Mouse (Mus musculus): Measurements from ENCODE around the gene Gmcl1.

Gene Gmcl1

DNA sequence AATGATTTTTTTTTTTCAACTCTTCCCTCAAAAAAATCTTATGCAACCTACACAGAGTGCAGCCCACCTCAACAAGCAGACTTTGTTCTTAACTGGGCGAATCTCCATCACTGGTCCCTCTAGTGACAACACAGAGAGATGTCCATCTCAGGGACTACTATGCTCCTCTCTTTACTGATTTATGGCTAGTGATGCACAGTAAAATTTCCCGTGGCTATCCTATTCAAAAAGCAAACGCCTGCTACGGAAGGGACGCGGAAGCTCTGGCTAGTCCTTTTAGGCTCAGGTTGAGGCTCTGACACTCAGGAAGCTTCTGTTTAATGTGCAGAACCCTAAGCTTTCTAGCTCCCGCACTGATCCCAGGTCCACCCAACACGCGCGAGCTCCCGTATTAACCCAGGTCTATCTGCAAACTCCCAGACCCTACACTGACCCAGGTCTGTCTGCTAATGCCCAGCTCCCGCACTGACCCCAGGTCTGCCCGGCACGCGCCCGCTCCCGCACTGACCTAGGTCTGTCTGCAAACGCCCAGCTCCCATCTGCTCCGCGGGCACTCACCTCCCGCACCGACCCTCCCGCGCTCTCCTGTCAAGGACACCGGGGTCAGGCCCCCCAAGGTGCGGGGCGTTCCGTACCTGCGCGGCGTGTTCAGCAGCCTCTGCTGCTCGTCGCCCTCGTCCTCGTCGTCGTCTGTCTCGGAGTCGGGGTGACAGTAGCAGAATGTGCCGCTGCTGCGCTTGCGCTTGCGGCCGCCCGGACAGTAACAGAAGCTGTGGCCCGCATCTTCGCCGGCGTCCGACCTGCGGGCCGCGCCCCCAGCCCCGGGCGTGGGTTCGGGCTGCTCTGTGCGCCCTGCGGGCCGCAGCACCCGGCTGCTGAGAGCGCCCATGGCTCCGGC is 658 bp downstream of the Gmcl1 start:
- peak; percentile 9 for DNase-seq

DNA sequence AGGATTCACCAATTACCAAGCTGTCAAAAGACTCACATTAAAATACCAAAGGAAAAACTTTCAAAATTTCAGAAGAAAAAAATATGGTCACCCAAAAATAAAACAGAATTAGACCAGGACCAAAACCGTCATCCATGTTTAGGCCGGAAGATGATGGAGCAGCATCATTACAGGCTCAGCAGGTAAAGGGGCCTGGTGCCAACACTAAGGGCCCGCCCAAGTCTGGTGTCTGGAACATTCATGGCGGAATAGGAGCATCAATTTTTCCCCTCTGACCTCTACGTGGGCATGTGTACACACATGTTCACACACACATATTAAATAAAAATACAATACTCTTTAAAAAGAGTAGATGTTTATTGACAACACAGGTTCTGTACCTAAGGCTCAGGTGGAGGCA is 4.5 kb downstream of the Gmcl1 start:
- DNase-seq: no peak

DNA sequence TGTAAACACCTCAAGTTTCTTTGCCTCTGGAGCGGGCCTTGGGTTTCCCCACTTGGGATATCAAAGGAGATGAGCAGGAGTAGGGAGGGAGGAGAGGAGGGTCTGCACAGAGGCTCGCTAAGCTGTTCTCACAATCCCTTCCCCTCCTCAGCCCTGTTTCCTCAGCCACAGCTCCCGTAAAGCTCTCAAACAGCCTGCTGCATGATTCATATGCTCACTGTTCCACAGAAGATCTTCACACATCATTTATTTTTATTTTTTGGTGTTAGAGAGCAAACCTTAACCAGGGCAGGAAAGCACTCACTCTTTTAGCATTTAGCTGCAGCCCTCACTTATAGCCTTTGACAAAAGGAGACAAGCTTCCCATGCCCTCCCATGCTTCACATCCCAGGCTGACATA is 11.2 kb downstream of the Gmcl1 start:
- DNase-seq: no peak

DNA sequence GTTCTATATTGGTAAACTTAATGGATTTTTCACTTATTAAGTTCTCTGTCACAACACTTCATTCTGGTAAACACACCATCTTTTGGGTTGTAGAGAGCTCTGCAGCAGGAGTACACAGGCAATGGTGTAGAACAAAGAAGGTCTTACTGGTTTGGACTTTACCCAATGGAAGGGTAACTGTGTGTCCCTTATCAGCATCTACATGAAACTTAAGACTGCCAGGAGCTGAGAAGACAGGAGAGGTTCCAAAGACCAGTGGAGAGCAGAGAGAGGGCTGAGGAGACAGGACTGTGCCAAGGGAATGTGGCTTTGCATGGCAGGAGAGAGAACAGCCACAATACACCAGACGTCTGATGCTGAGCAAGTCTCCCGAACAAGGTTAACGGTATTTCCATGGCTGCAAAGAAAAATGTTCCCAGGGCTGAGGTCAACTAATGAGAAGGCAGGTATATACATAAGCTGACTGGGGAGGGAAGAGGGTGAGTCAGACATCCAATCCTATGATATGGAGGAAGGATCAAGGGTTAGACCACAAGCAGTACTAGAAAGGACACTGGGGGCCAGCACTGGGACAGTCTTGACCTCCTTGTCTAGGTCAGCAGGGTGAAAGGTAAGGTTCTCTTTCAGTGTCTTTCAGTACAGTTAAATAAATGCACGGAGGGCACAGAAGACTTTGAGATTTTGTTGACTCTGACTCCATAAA is 25.0 kb downstream of the Gmcl1 start:
- no peak for DNase-seq

DNA sequence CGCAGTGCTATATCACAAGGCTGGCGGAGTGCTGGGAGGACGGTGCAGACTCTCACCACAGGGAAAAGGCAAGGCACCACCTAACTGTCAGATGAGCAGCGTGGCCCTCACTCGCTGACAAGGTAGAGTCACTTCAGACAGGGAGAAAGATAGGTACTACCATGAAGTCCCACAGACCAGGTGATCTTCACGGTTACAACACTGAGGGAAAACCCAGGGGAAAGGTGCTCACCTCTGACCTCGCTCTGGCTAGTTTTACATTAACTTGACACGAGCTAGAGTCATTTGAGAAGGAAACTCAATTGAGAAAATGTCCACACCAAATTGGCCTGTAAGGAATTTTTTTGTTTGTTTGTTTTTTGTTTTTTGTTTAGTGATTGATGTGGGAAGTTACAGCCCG is 30.6 kb downstream of the Gmcl1 start:
- DNase-seq: no peak

DNA sequence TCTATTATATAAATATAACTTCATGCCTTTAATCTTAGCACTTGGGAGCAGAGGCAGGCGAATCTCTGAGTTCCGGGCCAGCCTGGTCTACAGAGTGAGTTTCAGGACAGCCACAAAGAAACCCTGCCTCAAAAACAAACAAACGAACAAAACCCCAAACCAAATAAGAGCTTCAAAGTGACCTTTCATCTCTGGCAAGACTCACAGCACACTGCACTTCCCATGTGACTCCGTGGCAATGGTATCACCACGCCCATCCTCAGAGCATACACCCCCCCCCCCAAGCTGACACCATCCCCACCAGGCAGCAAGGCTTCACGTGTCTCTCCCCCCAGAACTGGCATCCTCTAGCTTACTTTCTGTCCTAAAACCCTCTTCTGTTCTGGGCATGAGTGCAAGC is 35.3 kb downstream of the Gmcl1 start:
- no peak for DNase-seq

DNA sequence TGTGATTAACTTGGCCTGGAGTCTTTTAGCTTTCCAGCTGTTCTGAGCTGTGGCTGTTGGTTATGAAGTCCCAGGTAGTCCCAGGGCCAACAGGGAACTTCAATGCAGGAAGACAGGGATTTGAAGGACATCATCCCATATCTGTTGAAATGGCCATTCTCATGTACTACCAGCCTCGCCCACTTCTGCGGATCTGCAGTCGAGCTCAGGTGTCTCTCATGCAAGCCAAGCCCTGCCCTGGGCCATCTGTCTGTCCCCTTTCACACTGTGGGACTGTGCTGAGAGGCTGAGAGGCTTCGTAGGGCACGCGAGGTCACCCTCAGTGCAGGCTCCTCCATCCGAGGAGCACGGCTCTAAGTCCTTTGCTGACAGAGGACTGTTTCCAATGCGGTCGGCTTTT is 37.0 kb downstream of the Gmcl1 start:
- no peak for DNase-seq

DNA sequence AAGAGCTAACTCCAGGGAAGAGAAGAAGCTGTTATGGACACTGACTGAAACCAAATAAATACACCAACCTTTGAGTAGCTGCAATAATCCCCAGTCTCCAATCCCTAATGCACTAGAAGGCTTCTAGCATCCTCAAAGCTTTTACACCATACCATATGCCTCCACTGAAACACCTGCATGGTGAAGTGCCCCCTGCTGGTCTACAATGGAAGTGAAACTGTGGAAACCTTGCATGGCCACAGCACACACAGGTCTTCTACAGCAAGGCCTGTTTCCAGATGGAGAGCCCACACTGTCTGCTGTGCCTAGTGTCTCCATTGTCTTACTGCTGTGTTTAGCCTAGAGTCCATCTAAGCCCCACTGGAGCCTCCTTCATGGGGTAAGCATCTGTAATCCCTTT is 38.7 kb downstream of the Gmcl1 start:
- no peak for DNase-seq

DNA sequence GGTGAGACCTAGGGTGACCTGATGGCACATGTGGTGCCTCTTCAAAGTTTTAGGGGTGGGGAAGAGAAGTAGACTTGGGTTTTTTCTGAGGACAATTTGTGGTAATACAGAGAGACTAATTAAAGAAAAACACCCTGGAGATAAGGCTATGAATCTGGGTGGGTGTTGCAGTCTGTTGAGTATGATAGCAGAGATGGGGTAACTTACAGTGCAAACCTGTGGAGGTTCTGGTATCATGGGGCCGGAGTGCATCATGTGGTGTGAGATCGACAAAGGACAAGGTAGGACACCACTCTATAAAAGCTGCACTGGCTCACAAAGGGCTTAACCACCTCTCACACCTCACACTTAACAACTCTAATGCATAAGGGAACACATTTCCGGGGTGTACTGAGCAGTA is 43.5 kb downstream of the Gmcl1 start:
- no peak for DNase-seq

DNA sequence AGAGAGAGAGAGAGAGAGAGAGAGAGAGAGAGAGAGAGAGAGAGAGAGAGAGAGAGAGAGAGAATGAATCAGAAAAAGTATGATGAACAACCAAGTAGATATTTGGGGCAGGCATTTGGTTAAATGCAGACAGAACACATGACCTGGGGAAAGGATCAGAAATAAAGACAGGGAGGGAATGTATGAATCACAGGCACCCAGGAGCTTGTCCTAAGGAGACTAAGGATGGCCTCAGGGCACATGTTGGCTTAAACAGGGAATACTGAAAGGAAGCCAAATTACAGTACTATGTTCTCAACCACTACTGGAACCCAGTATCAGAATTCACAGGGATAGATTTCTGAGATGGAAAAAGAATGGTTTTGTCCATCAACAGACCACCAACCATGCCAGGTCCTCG is 46.2 kb downstream of the Gmcl1 start:
- no peak for DNase-seq

DNA sequence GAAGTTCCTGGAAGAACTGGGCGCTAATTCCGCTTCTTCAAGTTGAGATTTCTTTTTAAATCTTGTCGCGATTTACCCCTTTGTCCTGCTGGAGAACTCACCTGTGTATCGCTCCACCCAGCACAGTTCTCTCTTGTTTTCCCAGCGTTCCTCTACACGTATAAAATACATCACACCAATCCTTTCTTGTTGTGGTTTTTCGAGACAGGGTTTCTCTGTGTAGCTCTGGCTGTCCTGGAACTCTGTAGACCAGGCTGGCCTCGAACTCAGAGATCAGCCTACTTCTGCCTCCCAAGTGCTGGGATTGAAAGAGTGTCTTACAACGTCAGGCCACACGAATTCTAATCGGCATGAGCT is 48.5 kb downstream of the Gmcl1 start:
- no peak for DNase-seq

DNA sequence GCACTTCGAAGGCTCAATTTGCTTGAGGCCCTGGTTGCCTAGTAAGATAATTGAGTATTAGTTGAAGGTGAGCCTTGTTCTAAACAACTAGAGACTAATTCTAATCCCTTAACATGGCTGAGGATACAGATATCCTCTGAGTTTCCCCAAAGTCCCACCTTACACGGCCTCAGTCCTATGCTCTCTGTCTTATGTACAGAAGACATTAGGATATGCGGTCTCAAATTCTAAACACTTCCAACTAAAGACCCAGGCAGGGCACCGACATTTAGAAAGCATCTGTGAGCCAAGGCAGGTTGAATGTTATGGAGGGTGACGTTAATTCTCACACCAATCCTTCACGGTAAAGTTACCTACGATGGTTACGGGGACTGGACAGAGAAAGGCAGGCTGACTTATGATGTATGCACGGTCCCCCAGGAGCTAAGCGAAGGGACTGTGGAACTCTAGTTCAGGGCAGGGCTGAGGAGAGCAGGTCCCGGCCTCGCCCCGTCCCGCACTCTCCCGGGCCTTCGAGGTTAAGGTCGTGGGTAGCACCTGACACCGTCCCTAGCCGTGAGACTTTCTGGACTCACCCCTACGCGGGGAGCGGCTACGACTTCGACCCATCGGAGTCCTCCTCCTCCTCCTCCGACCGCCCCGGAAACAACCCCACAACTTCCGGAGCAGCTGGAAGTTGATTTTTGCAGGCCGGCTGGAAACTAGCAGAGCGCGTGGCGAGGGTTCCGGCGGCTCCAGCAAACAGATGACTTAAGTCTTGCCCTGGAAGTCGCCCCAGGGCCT is 49.1 kb downstream of the Gmcl1 start, which contains the start of gene Snrnp27:
Gene Snrnp27, minus strand, starts transcription at position 651 of the 783 bp plus-strand sequence.
- DNase-seq: peak; percentile 89

DNA sequence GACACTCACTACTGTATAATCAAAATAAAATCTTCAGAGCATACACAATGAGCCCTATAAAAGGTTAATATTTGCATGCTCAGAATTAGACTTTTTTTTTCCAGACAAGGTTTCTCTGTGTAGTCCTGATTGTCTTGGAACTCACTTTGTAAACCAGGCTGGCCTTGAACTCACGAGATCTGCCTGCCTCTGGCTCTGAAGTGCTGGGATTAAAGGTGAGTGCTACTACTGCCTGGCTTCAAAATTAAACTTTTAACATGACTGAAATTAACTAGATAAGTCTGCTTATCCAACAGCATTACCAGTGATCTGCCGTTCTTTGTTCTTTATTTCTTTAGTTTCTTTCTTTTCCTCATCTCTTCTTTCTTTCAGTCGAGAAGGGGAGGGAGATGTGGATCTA is 51.9 kb downstream of the Gmcl1 start:
- DNase-seq: no peak

DNA sequence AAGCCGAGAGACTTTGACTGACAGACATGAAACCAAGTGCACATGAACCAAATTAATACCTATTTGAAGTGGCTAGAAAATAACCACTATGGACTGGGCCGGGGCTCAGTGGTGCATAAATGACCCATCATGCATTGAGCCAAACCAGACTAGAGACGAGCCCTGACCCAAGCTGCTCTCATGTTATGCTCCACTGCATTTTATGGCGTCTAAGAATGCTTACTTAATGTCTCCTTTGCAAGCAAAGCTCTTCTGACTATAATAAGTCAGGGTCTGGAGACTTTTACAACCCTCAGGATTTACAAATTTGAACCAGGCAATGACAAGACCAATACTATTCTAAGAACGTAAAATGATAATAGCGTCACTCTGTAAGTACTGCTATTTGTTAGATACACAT is 54.8 kb downstream of the Gmcl1 start:
- DNase-seq: no peak

DNA sequence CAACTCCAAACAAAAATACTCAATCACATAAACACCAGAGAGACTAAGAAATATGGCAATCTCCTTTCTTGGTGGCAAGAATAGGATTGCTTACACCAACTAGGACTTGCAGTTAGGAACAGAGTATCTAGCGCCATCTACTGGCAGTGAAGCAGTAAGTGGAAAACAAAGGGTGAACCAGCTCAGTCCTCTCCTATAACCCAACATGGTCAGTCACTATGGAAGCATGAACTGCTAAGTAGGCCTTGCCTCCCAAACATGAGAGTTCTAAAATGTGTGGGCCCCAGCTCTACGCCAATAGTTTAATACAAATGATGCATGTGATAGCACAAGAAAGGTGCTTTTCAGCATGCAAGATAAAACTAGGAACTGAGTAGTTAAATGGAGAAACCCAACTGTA is 62.3 kb downstream of the Gmcl1 start:
- DNase-seq: peak; percentile 45

DNA sequence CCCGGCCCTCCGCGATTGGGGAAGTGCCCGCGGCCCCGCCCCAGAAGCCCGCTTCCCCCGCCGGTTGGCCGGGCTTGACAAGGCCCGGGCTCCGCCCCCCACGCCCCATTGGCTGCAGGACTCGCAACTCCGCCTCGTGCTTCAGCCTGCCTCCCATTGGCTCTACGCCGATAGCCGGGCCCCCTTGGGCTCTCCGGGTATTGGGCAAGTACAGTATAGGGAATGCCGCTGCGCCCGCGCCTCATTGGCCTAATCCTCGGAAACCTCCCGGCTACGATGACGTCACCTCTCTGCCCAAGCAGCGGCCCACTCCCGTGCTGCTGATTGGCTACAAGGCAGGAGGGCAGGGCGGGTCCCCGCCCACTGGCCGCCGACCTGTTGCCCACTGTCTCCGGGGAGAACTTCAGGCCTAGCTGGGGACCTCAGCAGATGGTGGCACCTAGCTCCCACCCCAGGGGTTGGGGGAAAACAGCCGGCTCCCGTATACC is 63.9 kb downstream of the Gmcl1 start:
- peak; percentile 100 for DNase-seq

DNA sequence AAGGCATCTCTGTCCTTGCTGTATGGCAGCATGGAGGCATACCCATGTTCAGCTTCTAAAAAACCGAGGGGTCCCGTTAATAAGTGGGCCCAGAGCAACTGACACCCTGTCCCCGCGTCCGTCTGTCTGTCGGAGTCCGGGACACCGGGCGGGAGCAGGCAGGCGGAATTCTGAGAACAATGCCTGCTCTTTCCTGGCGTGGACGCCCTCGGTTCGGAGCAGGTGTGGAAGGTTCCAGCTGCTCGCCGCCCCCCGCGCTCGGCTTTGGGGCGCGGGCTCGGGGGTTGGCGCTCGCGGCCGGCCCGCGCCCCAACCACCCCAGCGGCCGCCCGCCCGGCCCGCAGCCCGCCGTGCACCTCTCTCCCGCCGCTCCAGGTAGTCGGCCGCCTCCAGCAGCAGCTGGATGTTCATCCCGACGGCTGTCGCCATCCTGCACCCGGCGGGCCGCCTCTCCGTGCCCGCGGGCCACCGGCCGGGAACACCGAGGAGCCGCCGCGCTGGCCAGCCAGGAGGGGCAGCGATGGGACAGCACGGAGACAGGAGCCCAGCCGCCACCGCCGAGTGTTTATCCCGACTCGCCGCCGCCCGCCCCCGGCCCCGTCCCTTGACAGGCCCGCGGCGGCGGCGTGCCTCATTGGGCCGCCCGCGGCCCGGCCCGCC is 64.5 kb downstream of the Gmcl1 start, which contains the start of gene Mxd1:
Gene Mxd1, minus strand, starts transcription at position 582 of the 660 bp plus-strand sequence.
- no peak for DNase-seq

DNA sequence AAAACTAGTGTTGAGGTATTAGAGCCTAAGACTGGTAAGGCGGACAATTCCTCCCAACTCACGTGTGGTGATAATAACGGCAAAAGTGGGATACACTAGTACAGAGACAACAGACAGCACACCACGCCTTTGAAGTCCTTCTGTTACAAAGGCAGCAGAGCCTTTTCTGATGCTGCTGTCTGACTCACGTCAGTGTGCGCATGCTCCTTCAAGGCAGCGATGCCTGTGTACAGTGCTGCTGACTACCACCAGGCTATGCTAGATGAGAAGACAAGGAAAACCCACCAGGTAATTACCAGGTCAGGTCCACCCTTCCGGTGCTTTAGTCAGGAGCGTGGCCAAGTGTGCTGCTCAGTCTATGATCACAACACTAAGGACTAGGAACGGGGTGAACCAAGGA is 66.1 kb downstream of the Gmcl1 start:
- no peak for DNase-seq

DNA sequence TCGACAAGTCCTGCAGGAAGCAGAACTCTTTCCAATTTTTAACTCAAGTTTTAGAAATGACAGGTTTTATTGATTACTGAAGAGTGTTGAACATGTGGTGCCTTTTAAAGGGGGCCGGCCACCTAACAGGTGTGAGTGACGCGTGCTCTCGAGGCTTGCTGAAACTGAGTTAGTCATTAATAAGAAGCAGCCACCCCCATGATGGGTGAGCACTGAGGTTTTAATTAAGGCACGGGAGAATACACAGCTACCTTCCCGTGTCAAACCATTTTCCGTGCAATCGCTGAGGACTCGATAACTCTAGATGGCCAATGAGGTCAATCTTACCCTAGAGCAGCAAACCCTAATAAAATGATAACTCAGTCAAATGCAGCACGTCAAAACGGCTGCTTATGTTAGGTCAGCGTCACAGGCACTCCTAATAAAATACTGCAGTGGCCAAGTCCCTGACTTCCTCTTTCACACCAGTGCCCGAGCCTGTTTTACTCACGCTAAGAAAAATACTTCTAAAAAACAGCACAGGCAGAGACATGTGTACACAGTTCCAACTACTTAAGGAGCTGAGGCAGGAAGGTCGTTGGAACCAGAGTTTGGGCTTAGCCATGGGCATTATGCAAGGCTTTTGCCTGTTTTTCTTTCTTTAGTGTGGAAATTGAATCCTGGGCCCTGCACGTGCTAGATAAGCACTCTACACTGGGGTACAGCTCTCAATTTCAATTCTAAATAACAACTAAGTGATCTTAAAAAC is 67.4 kb downstream of the Gmcl1 start:
- no peak for DNase-seq

DNA sequence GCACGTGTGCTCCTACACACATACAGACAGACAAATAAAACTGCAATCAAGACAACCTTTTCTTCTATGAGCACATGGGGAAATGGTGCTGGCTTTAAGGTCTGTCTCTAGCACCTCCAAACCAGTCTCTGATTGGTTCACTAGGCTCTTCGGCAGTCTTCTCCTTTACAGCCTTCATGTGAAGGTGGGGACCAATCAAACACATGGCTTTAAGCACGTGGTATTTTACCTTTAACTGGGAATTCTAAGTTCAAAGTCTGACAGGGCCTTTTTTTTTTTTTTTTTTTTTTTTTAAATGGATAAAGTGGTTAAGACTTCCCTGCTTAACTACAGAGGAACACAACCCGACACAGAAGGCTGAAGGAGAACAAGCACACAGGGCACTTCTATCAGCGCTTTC is 68.1 kb downstream of the Gmcl1 start:
- no peak for DNase-seq

DNA sequence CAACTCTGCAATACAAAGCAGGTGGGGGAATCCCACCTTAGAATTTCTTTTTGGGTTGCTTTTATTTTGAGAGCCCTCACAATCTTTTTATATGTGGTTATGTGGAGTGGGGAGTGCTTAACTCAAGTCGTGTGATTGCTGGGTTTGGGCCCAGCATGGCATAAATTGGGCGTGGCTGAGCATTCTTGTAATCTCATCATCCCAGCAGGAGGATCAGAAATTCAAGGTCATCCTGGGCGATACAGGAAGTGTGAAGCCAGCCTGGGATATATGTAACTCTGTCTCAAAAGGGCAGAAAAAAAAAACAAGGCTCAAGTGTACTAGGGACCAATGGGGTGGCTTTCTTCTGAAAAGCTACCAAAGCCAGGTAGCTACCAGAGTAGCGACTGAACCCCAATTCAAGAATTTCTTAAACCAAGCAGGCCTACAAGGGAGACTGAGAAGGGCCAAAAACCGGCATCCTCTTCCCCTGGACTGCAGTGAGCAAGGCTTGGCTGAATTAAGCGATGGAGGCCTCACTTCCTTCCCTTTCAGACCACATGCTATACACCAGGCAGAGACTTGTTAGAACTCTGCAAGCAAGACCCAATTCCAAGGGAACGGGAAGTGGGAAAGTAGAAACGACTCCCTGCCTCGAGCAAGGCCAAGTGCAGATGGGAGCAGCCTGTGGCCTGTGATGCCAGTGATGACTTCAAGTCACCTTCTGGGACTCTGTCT is 72.9 kb downstream of the Gmcl1 start:
- DNase-seq: no peak

Data from right cerebral cortex, postnatal 25 days (tissue).